Mouse (Mus musculus) hindbrain, embryonic 15.5 days (tissue): Measurements from ENCODE around the gene Abhd10. TPM values are rescaled to one million over a fixed set of nuclear protein-coding genes. Genes with fewer than 3 reads are reported as not detected.

Experiments
- ATAC-seq: fragments of 200-750 bp; cut with Nextera tagmentation; 2 replicates; pipeline ENCODE4 v1.8.0; 2017; ENCODE audit warnings: low read depth, moderate number of reproducible peaks, moderate TSS enrichment; ENCODE audit not compliant: low FRiP score
- H3K27ac ChIP-seq: fragments of 300-500 bp; sonication (generic); replicated peaks from 2 replicates; pipeline ENCODE4 v1.5.1; 2015; ENCODE audit warnings: mild to moderate bottlenecking, inconsistent platforms
- H3K27me3 ChIP-seq: fragments of 300-500 bp; sonication (generic); 2 replicates; pipeline ENCODE4 v1.6.1; 2015; ENCODE audit warnings: control low read depth, inconsistent platforms
- H3K36me3 ChIP-seq: fragments of 300-500 bp; sonication (generic); 2 replicates; pipeline ENCODE4 v1.6.1; 2015; ENCODE audit warnings: control low read depth, inconsistent platforms
- H3K4me1 ChIP-seq: fragments of 300-500 bp; sonication (generic); replicated peaks from 2 replicates; pipeline ENCODE4 v1.6.1; 2015; ENCODE audit warnings: control low read depth, inconsistent platforms
- H3K4me2 ChIP-seq: fragments of 300-500 bp; sonication (generic); 2 replicates; pipeline ENCODE4 v1.6.1; 2015; ENCODE audit warnings: moderate library complexity, mild to moderate bottlenecking, inconsistent platforms
- H3K4me3 ChIP-seq: fragments of 300-500 bp; sonication (generic); 2 replicates; pipeline ENCODE4 v1.5.1; 2015; ENCODE audit warnings: mild to moderate bottlenecking, inconsistent platforms
- H3K9ac ChIP-seq: fragments of 300-500 bp; sonication (generic); 2 replicates; pipeline ENCODE4 v1.6.1; 2015; ENCODE audit warnings: inconsistent platforms
- H3K9me3 ChIP-seq: fragments of 300-500 bp; sonication (generic); 2 replicates; pipeline ENCODE4 v1.6.1; 2016; ENCODE audit warnings: control low read depth, inconsistent platforms
- WGBS: fragments of 180-500 bp; shearing (Covaris S2); methylation state at CpG from one replicate; pipeline ENCODE4 v1.1.7; 2015; 5-methylcytosine and 5-hydroxymethylcytosine counted together
- polyA plus RNA-seq: library from polyadenylated mRNA; unstranded; fragments of >200 nt; fragmentation: Nextera tagmentation; extraction: Ambion mirVana; gene quantifications from 2 replicates; pipeline ENCODE4 v1.2.1, GENCODE M21; 2015

Gene Abhd10
- polyA plus RNA-seq, 1 experiment from 2014 or later, result 40.3 TPM

DNA sequence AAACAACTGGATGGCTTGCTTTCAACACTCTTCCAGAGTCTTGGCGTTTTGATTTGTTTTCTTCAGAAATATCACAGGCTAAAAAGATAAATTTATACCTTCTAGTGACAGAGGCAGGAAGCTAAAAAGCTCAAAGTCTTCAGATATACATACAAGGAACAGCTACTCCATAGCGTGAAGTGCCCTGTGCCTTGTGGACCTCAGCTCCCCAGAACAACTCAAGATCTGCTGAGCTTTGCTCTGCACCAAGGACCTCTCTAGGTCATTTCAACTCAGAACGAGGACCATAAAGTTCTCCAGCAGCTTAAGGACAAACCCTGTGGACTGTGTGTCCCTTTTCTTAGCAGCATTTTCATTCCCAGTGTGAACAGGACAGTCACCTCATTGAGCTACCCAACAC is 22.3 kb upstream of the Abhd10 start:
- Histone ChIP-seq H3K27ac (no peak overlapping the region), H3K9ac (no peak overlapping the region), H3K4me3 (no peak overlapping the region), H3K9me3 (no peaks in the 10 kb centered on the region), H3K4me2 (no peak overlapping the region), H3K4me1 (0 out of 2 replicates have a peak, but pooled peaks cover 3% of the 10 kb centered on the region), H3K27me3 (no peaks in the 10 kb centered on the region), H3K36me3 (no peaks in the 10 kb centered on the region)
- no peak for ATAC-seq
- WGBS, result 95% methylated on average over 3 of the region's 3 CpGs

DNA sequence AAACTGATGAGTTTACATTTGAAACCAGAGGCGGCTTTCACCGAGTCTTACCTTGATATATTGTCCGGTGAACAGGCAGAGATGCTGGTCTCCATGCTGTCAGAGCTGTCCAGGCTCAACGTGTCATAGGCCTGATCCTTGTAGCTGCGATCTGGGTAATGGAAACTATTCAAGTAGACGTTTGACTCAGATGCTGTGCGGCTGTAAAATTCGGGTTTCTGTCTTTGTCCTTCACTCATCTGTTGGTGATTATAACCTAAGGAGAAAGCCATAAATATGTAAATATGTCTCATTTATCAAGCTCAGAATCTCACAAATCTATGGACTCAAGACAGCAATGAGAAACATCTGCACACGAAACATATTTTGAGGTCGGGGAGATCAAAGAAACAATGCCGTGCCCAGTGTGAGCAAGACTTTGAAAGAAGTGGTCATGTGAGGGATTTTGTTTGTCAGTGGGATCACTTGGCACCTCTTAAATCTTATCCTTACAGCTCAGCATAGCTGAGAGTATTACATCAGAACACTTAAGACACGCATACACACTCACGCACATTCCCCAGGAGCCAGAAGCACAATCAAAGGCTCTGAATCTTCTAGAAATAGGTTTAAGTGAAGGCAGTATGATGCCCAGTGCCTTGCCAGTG is 20.2 kb upstream of the Abhd10 start:
- WGBS, result 81% methylated on average over 13 of the region's 13 CpGs
- Histone ChIP-seq H3K9ac (no peak overlapping the region), H3K4me1 (0 out of 2 replicates have a peak, but pooled peaks cover 3% of the 10 kb centered on the region), H3K27me3 (no peaks in the 10 kb centered on the region), H3K9me3 (no peaks in the 10 kb centered on the region), H3K27ac (no peak overlapping the region), H3K4me3 (no peak overlapping the region), H3K36me3 (no peaks in the 10 kb centered on the region), H3K4me2 (no peak overlapping the region)
- no peak for ATAC-seq

DNA sequence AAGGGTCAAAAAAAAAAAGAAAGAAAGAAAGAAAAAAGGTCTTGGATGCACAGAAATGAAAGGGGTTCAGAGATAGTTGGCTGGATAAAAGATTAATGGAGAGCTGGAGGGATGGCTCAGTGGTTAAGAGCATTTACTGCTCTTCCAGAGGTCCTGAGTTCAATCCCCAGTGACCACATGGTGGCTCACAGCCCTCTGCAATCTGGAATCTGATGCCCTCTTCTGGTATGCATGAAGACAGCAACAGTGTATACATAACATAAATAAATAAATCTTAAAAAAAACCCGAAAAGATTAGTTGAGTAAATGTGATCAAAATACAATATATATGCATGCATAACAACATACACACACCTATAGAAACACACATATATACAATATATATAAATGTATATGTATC is 18.7 kb upstream of the Abhd10 start:
- Histone ChIP-seq H3K9ac (no peak overlapping the region), H3K4me3 (no peak overlapping the region), H3K9me3 (no peaks in the 10 kb centered on the region), H3K36me3 (no peaks in the 10 kb centered on the region), H3K27me3 (no peaks in the 10 kb centered on the region), H3K4me2 (no peak overlapping the region), H3K27ac (no peak overlapping the region), H3K4me1 (no peaks in the 10 kb centered on the region)
- 90% methylated on average over 1 of the region's 1 CpGs for WGBS
- ATAC-seq, result no peak

DNA sequence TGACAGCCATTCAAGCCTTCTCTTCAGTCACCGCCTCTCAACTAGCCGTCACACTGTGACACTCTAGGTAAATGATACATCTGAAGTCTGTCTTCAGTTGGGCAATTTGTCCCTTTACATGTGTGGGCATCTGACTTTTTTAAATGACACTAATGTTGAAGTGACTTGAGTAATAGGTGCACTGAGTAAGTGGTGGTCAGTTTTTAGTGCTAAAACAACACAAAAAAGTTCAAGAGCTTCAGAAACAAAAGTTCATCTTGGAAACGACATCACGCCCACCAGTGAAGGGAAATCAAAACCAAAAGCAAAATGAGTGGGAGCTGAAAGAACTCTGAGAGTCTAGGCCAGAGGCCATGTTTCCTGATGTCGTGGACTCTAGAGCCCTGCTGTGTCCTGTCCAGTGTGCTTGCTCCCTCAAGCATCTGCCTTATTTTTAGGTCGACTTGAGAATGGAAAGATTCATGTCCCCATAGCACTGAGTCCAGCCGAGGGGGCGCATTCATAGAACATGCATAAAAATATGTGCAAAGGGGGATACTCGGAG is 16.0 kb upstream of the Abhd10 start:
- no peaks in the 10 kb centered on the region for H3K36me3 ChIP-seq
- no peak overlapping the region for H3K9ac ChIP-seq
- no peaks in the 10 kb centered on the region for H3K27me3 ChIP-seq
- no peak overlapping the region for H3K4me2 ChIP-seq
- ATAC-seq, result no peak
- H3K4me3 ChIP-seq, result no peak overlapping the region
- H3K4me1 ChIP-seq, result no peaks in the 10 kb centered on the region
- H3K27ac ChIP-seq, result no peak overlapping the region
- H3K9me3 ChIP-seq, result no peaks in the 10 kb centered on the region
- 85% methylated on average over 9 of the region's 9 CpGs for WGBS

DNA sequence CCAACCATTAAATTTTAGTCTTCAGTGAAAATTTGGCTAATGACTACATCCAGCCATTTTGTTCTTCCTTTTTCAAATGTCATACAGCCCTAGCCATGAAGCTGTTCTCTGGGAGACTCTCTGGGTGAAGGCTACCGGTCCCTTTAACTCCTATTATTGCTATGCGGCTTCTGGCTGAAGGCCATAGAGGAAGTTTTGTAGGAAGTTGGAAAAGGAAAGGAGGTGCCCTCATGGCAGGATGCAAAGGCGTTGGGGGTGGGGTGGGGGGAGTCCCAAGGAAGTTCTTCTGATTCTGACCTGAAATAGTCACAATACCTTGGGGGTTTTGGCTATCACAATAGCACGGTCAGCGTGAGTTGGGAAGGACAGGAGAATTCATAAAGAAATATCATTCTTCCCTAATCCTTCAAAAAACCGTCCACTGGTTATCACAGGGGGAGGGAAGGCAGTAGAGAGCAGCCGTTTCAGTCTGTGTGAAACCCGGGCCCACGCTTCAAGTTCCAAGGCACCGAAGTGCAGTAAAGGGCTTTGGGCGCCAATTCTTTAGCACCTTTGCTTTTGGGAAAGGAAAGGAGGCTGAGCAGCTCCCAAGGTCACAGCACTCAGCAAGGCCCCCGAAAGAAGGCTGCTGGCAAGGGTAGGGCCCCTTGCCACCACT is 14.8 kb upstream of the Abhd10 start:
- Histone ChIP-seq H3K27ac (0 out of 2 replicates have a peak overlapping the region, but pooled peaks have one; percentile 34), H3K36me3 (no peaks in the 10 kb centered on the region), H3K9me3 (no peaks in the 10 kb centered on the region), H3K9ac (no peak overlapping the region), H3K4me1 (no peaks in the 10 kb centered on the region), H3K27me3 (no peaks in the 10 kb centered on the region), H3K4me2 (no peak overlapping the region), H3K4me3 (no peak overlapping the region)
- 89% methylated on average over 12 of the region's 12 CpGs for WGBS
- ATAC-seq, result peak; percentile 63; the same call in 1 of the 2 replicates

DNA sequence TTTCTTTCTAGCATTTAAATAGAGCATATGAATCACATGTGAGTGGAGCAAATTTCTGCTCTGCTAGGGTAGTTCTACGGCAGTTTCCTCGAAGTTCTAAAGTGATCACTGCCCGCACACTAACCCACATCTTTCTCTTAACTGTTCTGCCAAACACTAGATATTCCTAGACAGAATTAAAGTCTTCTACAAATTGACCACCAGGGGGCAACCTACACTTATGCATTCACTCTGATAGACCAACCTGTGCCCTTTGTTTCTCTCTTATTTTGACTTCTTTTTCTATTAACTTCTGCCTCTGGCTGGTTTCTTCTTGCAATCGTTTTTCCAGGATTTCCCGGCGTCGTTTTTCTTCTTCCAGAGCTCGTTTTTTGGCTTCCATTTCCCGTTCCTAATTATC is 14.1 kb upstream of the Abhd10 start:
- H3K4me2 ChIP-seq, result no peak overlapping the region
- H3K36me3 ChIP-seq, result no peaks in the 10 kb centered on the region
- no peaks in the 10 kb centered on the region for H3K9me3 ChIP-seq
- 46% methylated on average over 9 of the region's 9 CpGs for WGBS
- no peak overlapping the region for H3K27ac ChIP-seq
- no peaks in the 10 kb centered on the region for H3K4me1 ChIP-seq
- H3K9ac ChIP-seq, result no peak overlapping the region
- peak; percentile 85 for ATAC-seq
- no peak overlapping the region for H3K4me3 ChIP-seq
- no peaks in the 10 kb centered on the region for H3K27me3 ChIP-seq

DNA sequence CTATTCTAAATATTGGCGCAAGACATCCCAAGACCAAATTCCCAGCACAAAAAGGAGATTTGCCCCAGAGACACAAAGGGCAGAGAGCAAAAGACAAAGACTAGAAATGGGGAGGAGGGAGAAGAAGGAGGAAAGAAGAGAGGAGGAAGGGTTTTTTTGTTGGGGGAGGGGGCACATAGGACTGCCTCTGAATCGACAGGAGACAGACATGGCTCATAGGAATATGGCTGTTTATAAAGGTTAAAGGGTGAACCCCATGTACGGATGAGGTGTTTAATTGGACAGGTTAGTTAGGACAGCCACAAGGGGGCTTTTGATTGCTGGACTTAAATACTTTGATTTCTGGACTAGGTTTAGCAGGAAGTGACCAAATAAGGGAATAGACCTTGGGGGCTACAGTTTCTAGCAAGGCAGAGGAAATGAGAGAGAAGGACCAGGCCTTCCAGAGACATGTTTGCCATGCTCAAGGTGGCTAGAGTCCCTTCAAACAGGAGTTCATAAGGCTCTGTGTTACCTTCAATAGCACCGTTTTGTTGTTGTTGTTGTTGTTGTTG is 913 bp upstream of the Abhd10 start:
- H3K27ac ChIP-seq, result peak overlapping the region; percentile 91
- 63% methylated on average over 4 of the region's 4 CpGs for WGBS
- H3K4me1 ChIP-seq, result peaks cover 23% of the 10 kb centered on the region
- H3K4me2 ChIP-seq, result peak overlapping the region; percentile 67
- no peaks in the 10 kb centered on the region for H3K9me3 ChIP-seq
- peak overlapping the region; percentile 65 for H3K4me3 ChIP-seq
- no peak for ATAC-seq
- peak overlapping the region; percentile 51; the same call in 1 of the 2 replicates for H3K9ac ChIP-seq
- no peaks in the 10 kb centered on the region for H3K27me3 ChIP-seq
- H3K36me3 ChIP-seq, result no peaks in the 10 kb centered on the region

DNA sequence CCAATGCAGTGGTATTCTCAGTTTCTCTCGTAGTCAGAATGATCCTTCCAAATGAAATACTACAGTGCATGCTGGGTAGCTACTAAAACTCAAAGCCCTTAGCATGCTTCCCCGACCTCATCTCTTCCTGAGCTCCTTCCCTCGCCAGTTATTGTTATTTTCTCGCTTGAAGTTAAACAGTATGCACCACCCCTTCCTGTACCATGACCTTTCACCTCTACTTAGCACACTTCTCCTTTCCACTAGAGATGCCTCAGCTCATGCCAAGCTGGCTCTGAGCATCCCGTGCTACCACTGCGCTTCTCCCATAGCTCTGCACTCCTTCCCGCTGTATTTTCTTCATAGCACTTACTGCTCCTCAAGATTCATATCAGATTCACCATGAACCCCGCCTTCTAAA is 4.9 kb downstream of the Abhd10 start:
- peaks cover 36% of the 10 kb centered on the region for H3K36me3 ChIP-seq
- H3K4me2 ChIP-seq, result no peak overlapping the region
- no peaks in the 10 kb centered on the region for H3K9me3 ChIP-seq
- no peak overlapping the region for H3K4me3 ChIP-seq
- H3K27me3 ChIP-seq, result no peaks in the 10 kb centered on the region
- ATAC-seq, result no peak
- no peak overlapping the region for H3K9ac ChIP-seq
- no peak overlapping the region for H3K27ac ChIP-seq
- peaks cover 13% of the 10 kb centered on the region for H3K4me1 ChIP-seq
- 90% methylated on average over 8 of the region's 8 CpGs for WGBS

DNA sequence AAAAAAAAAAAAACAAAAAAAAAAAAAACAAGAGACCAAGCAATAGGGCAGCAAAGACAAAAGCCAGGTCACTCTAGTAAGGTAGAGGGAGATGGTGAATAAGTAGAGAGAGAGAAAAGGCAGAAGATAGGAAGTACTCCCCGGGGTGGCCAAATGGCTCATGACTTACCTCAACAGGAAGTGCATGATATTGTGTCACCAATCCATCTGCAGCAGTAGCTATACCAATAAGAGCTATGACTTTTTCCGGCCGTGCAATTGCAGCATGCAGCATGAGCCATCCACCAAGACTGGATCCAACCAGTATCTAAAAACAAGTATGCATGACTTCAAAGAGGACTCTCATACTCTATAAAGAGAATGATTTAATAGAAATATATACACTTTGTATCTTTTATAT is 6.0 kb downstream of the Abhd10 start:
- H3K9ac ChIP-seq, result no peak overlapping the region
- H3K36me3 ChIP-seq, result peaks cover 41% of the 10 kb centered on the region
- no peak for ATAC-seq
- H3K4me3 ChIP-seq, result no peak overlapping the region
- H3K4me2 ChIP-seq, result no peak overlapping the region
- H3K4me1 ChIP-seq, result peaks cover 13% of the 10 kb centered on the region
- no peaks in the 10 kb centered on the region for H3K9me3 ChIP-seq
- WGBS, result 93% methylated on average over 3 of the region's 3 CpGs
- H3K27ac ChIP-seq, result no peak overlapping the region
- H3K27me3 ChIP-seq, result no peaks in the 10 kb centered on the region

DNA sequence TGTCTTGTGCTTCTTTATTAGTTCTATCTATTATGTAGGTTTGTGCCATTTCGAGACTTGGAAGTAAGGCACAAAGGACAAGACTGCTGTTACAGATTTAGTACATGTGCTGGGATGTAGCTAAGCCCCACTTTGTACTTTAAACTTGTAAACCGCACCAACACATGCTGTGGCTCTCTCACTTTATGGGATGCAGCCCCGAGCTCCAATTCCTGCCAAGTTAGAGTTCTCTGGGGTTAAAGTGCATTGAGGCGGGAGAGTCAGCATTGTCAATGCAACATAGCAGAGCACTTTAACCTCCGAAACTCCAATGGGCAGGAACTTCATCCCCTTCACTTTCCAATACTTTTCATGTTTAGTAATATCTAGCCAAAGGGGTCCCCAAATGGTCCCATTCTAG is 13.6 kb downstream of the Abhd10 start:
- H3K27me3 ChIP-seq, result no peaks in the 10 kb centered on the region
- no peak overlapping the region for H3K27ac ChIP-seq
- H3K36me3 ChIP-seq, result peaks cover 23% of the 10 kb centered on the region
- no peak overlapping the region for H3K4me3 ChIP-seq
- no peaks in the 10 kb centered on the region for H3K9me3 ChIP-seq
- H3K9ac ChIP-seq, result no peak overlapping the region
- H3K4me1 ChIP-seq, result peaks cover 8% of the 10 kb centered on the region; the same call in 1 of the 2 replicates
- WGBS, result 80% methylated on average over 5 of the region's 5 CpGs
- no peak overlapping the region for H3K4me2 ChIP-seq
- no peak for ATAC-seq

DNA sequence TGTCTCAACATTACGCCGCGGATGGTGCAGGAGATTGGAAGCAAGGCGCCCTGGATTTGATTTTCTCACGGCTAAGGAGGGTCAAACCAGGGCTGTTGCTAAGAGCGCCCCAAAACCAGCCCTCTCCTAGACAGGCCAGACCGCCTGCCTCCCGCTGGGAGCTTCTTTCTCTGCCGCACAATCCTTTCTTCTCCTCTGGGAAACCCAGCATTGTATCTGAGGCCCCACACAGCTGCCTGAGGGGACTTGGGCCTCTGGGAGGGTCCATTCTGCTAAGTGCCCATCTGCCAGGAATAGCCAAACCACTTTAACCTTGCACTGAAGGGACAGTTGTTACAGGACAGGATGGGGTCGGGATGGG is 18.0 kb downstream of the Abhd10 start:
- Histone ChIP-seq H3K4me1 (peaks cover 39% of the 10 kb centered on the region), H3K9me3 (no peaks in the 10 kb centered on the region), H3K36me3 (peaks cover 10% of the 10 kb centered on the region), H3K4me3 (peak overlapping the region; percentile 57), H3K27ac (peak overlapping the region; percentile 92), H3K9ac (peak overlapping the region; percentile 85), H3K4me2 (peak overlapping the region; percentile 63), H3K27me3 (no peaks in the 10 kb centered on the region)
- WGBS, result under 1% methylated on average over 10 of the region's 10 CpGs
- peak; percentile 76 for ATAC-seq

DNA sequence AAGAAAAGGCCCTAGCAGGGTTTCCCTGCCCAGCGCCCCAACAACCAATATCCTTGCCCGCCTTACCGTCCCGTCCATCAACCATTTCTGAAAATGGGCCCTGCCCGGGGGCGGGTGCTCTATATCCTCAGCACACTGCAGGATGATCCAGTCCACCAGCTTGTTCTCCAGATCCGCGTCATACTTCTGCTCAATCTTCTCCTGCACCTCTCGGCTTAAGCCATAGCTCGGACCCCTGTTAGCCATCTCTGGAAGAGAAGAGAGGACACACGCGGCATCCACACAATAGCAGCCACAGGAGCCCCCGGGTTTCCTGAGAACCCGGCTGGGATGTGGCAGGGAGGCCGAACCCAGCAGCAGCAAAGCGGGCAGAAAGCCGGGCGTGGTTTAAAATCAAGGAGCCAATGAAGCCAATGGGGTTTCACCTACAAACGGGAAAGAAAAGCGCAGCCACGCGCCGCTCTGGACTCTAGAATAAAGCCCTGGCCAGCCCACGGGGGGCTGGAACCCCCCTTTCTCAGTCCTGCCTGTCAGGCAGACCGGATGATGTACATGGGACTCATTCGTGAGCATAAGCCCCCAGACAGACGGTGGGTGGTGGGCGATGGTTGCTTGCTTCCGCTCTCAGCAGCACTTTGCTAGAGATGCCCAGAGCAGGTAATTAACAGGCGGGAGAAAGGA is 18.6 kb downstream of the Abhd10 start, which contains the start of gene Tagln3:
Gene Tagln3, minus strand, starts transcription at position 548 of the 681 bp plus-strand sequence.
- Histone ChIP-seq H3K4me3 (peak within 1 kb of the TSS; percentile 57), H3K4me2 (peak within 1 kb of the TSS; percentile 63), H3K9me3 (no peaks in the 10 kb centered on the region), H3K9ac (peak within 1 kb of the TSS; percentile 85), H3K4me1 (peaks cover 39% of the 10 kb centered on the region), H3K27ac (peak within 1 kb of the TSS; percentile 92), H3K27me3 (no peaks in the 10 kb centered on the region), H3K36me3 (peaks cover 15% of the 10 kb centered on the region)
- 1% methylated on average over 30 of the region's 30 CpGs for WGBS
- ATAC-seq, result peak; percentile 83
